Mouse (Mus musculus) hindbrain, embryonic 14.5 days (tissue): ENCODE data around the gene Apbb1. TPM values are rescaled to one million over a fixed set of nuclear protein-coding genes. Genes with fewer than 3 reads are reported as not detected.
A peak's percentile ranks its signal among the peaks of the same experiment; 100 is the strongest.

Experiments
- ATAC-seq: fragments of 200-750 bp; cut with Nextera tagmentation; 2 replicates; pipeline ENCODE4 v1.8.0; 2017; ENCODE audit warnings: moderate number of reproducible peaks, mild to moderate bottlenecking, moderate TSS enrichment, moderate library complexity; ENCODE audit not compliant: low FRiP score
- DNase-seq: peaks from one replicate; pipeline ENCODE4 v3.0.0-alpha.2; 2015; ENCODE audit warnings: low spot score
- H3K27ac ChIP-seq: fragments of 300-500 bp; sonication (generic); 2 replicates; pipeline ENCODE4 v1.5.1; 2014; ENCODE audit warnings: mild to moderate bottlenecking, moderate library complexity
- H3K27me3 ChIP-seq: fragments of 300-500 bp; sonication (generic); 2 replicates; pipeline ENCODE4 v1.6.1; 2014; ENCODE audit warnings: mild to moderate bottlenecking, low read length, mixed read lengths; ENCODE audit not compliant: control insufficient read depth, insufficient read depth
- H3K36me3 ChIP-seq: fragments of 300-500 bp; sonication (generic); replicated peaks from 2 replicates; pipeline ENCODE4 v1.6.1; 2014; ENCODE audit not compliant: control insufficient read depth, insufficient read depth
- H3K4me1 ChIP-seq: fragments of 300-500 bp; sonication (generic); replicated peaks from 2 replicates; pipeline ENCODE4 v1.6.1; 2014; ENCODE audit warnings: antibody characterized with exemption, low read length, mixed read lengths; ENCODE audit not compliant: control insufficient read depth, insufficient read depth
- H3K4me2 ChIP-seq: fragments of 300-500 bp; sonication (generic); replicated peaks from 2 replicates; pipeline ENCODE4 v1.6.1; 2014; ENCODE audit warnings: mild to moderate bottlenecking, moderate library complexity
- H3K4me3 ChIP-seq: fragments of 300-500 bp; sonication (generic); replicated peaks from 2 replicates; pipeline ENCODE4 v1.5.1; 2014; ENCODE audit warnings: mild to moderate bottlenecking, low read length
- H3K9ac ChIP-seq: fragments of 300-500 bp; sonication (generic); 2 replicates; pipeline ENCODE4 v1.6.1; 2014
- H3K9me3 ChIP-seq: fragments of 300-500 bp; sonication (generic); 2 replicates; pipeline ENCODE4 v1.6.1; 2016; ENCODE audit warnings: low read length; ENCODE audit not compliant: control insufficient read depth
- WGBS: fragments of 180-500 bp; shearing (Covaris S2); extraction: QIAGEN DNeasy Blood & Tissue Kit; methylation state at CpG from one replicate; pipeline ENCODE4 v1.1.7; 2014; 5-methylcytosine and 5-hydroxymethylcytosine counted together
- polyA plus RNA-seq: library from polyadenylated mRNA; unstranded; fragments of >200 nt; fragmentation: Nextera tagmentation; extraction: Ambion mirVana; gene quantifications from 2 replicates; pipeline ENCODE4 v1.2.1, GENCODE M21; 2014

Gene Apbb1
- polyA plus RNA-seq, 1 experiment from 2014 or later = 224 TPM

DNA sequence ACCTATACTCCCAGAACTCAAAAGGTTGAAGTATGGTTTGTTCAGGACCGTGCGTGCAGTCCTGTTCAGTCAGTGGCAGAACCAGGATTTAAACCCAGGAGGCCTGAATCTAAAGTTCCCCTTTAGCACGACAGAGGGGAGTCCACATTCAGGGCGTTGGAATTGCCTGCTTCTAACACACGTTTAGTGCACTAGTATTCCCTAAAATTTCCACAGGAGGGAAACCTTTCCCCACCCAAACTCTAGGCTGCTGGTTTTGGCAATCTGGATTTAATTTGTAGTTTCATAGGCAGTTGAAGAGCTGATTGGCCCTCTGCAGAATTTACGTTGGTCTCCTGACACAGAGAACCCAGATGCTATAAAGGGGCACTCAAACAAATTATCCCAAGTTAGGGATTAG, 32.4 kb downstream of the Apbb1 start:
- Histone ChIP-seq H3K4me1 (no peaks in the 10 kb centered on the region), H3K36me3 (no peaks in the 10 kb centered on the region), H3K9me3 (no peaks in the 10 kb centered on the region), H3K9ac (no peak overlapping the region), H3K4me3 (no peak overlapping the region), H3K27ac (no peak overlapping the region), H3K4me2 (no peak overlapping the region), H3K27me3 (no peaks in the 10 kb centered on the region)
- 53% methylated on average over 6 of the region's 6 CpGs for WGBS
- ATAC-seq = no peak
- peak; percentile 64 for DNase-seq

DNA sequence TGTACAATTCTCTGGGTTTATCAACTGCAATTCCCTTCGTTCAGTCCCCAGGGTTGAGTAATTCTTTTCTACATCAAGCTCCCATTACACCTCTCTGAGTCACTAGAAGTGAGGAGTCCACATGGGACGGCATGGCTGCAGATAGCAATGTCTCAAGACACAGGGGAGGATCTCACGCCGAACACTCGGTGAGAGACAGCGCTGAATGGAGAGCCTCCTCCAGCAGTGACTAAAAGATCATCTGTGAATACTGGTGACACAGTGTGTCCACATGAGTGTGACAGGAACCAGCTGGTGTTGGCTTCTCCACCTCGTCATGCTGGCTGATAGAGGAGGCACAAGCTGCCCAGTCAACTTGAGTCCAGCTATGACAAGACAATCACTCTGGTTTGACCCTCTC, 33.5 kb downstream of the Apbb1 start:
- Histone ChIP-seq H3K9me3 (no peaks in the 10 kb centered on the region), H3K4me3 (no peak overlapping the region), H3K27me3 (no peaks in the 10 kb centered on the region), H3K4me2 (no peak overlapping the region), H3K27ac (no peak overlapping the region), H3K4me1 (no peaks in the 10 kb centered on the region), H3K36me3 (no peaks in the 10 kb centered on the region), H3K9ac (no peak overlapping the region)
- WGBS = 90% methylated on average over 7 of the region's 7 CpGs
- DNase-seq (no peak), ATAC-seq (no peak)

GRCm38 (mm10) chr7:105545986-105546385, 35.5 kb downstream of the Apbb1 start:
- Histone ChIP-seq H3K4me2 (no peak overlapping the region), H3K27me3 (no peaks in the 10 kb centered on the region), H3K4me3 (no peak overlapping the region), H3K4me1 (no peaks in the 10 kb centered on the region), H3K27ac (no peak overlapping the region), H3K9me3 (no peaks in the 10 kb centered on the region), H3K36me3 (no peaks in the 10 kb centered on the region), H3K9ac (no peak overlapping the region)
- ATAC-seq = no peak
- no peak for DNase-seq
- 76% methylated on average over 8 of the region's 8 CpGs for WGBS

DNA sequence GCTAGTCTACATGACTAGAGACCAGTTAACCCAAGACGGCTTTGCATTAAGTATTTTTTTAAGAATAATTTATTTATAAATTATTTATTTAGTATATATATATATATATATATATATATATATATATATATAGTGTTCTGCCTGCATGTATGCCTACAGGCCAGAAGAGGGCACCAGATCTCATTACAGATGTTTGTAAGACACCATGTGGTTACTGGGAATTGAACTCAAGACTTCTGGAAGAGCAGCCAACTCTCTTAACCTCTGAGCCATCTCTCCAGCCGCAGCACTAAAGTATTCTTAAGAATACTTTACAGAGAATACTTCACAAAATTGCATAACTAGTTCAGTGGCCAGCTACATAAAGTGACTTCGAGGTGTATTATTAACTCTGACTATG, 47.3 kb downstream of the Apbb1 start:
- 85% methylated on average over 3 of the region's 3 CpGs for WGBS
- ATAC-seq = no peak

DNA sequence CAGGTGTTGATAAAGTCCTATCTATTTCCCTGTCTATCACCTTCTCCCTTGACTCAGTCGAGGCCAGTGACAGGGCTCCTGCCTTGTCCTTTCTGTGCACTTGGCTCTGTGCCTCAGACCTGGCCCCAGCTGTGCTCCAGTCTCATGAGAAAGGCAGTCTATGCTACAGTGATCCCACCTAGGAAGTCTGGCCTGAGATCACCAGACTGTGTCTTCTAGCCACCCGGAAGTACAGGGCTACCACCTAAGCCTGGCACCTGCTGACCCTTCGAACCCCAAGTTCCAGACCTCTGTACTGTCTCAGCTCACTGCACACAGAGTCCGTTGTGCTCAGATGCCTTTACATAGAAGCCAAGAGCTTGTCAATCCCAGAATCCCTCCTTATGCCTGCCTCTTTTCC, 53.4 kb downstream of the Apbb1 start:
- Histone ChIP-seq H3K4me2 (no peak overlapping the region), H3K9me3 (no peaks in the 10 kb centered on the region), H3K4me3 (no peak overlapping the region), H3K36me3 (no peaks in the 10 kb centered on the region), H3K4me1 (no peaks in the 10 kb centered on the region), H3K27me3 (no peaks in the 10 kb centered on the region), H3K9ac (no peak overlapping the region), H3K27ac (no peak overlapping the region)
- DNase-seq (no peak), ATAC-seq (0 out of 2 replicates have a peak, but pooled peaks have one; percentile 38)
- 79% methylated on average over 4 of the region's 4 CpGs for WGBS

More for the DNA sequence above, 47.3 kb downstream of the Apbb1 start:
- H3K27me3 ChIP-seq = no peaks in the 10 kb centered on the region
- no peak overlapping the region for H3K4me3 ChIP-seq
- H3K27ac ChIP-seq = no peak overlapping the region
- H3K9me3 ChIP-seq = no peaks in the 10 kb centered on the region
- no peak overlapping the region for H3K9ac ChIP-seq
- H3K4me1 ChIP-seq = no peaks in the 10 kb centered on the region
- DNase-seq = no peak
- H3K36me3 ChIP-seq = no peaks in the 10 kb centered on the region
- H3K4me2 ChIP-seq = no peak overlapping the region

GRCm38 (mm10) chr7:105527306-105527937, 54.0 kb downstream of the Apbb1 start:
- no peak overlapping the region for H3K4me2 ChIP-seq
- H3K36me3 ChIP-seq = no peaks in the 10 kb centered on the region
- H3K4me3 ChIP-seq = no peak overlapping the region
- H3K27me3 ChIP-seq = no peaks in the 10 kb centered on the region
- ATAC-seq = peak; percentile 79; the same call in 1 of the 2 replicates
- no peaks in the 10 kb centered on the region for H3K4me1 ChIP-seq
- no peaks in the 10 kb centered on the region for H3K9me3 ChIP-seq
- peak; percentile 68 for DNase-seq
- no peak overlapping the region for H3K27ac ChIP-seq
- 72% methylated on average over 1 of the region's 1 CpGs for WGBS
- H3K9ac ChIP-seq = no peak overlapping the region

DNA sequence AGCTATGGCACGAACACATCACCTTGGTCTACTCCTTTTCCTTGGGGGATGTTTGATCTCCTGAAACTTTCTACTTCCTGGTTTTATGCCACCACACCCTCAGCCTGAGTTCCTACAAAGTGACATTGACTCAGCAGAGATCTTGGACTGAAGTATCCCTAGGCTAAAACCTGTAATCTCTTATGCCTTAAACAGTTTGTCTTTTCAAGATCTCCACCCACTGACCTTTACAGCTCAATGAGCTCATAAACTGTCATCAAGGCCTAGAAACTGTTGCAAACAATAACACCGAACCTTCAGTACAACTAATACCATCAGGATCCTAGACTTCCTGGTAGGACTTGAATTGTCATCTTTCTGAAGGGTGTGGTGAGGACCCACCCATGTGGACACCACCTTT, 57.2 kb downstream of the Apbb1 start:
- H3K27me3 ChIP-seq = no peaks in the 10 kb centered on the region
- ATAC-seq (no peak), DNase-seq (no peak)
- no peak overlapping the region for H3K4me2 ChIP-seq
- WGBS = 78% methylated on average over 2 of the region's 2 CpGs
- no peaks in the 10 kb centered on the region for H3K9me3 ChIP-seq
- no peak overlapping the region for H3K27ac ChIP-seq
- no peak overlapping the region for H3K9ac ChIP-seq
- no peaks in the 10 kb centered on the region for H3K4me1 ChIP-seq
- no peak overlapping the region for H3K4me3 ChIP-seq
- H3K36me3 ChIP-seq = no peaks in the 10 kb centered on the region

- Histone ChIP-seq H3K9ac (no peak overlapping the region), H3K36me3 (no peaks in the 10 kb centered on the region), H3K4me1 (no peaks in the 10 kb centered on the region), H3K9me3 (no peaks in the 10 kb centered on the region), H3K27me3 (no peaks in the 10 kb centered on the region), H3K4me3 (no peak overlapping the region), H3K4me2 (no peak overlapping the region), H3K27ac (no peak overlapping the region)
- 45% methylated on average over 6 of the region's 6 CpGs for WGBS
- ATAC-seq (no peak), DNase-seq (no peak)
Observed at GRCm38 (mm10) chr7:105520201-105520600, 61.3 kb downstream of the Apbb1 start.

- Histone ChIP-seq H3K4me2 (no peak overlapping the region), H3K27ac (no peak overlapping the region), H3K36me3 (no peaks in the 10 kb centered on the region), H3K9ac (no peak overlapping the region), H3K4me3 (no peak overlapping the region), H3K4me1 (peaks cover 4% of the 10 kb centered on the region; the same call in 1 of the 2 replicates), H3K9me3 (no peaks in the 10 kb centered on the region), H3K27me3 (no peaks in the 10 kb centered on the region)
- no peak for ATAC-seq
- DNase-seq = no peak
- 84% methylated on average over 2 of the region's 2 CpGs for WGBS
Observed at GRCm38 (mm10) chr7:105519771-105520170, 61.7 kb downstream of the Apbb1 start.

DNA sequence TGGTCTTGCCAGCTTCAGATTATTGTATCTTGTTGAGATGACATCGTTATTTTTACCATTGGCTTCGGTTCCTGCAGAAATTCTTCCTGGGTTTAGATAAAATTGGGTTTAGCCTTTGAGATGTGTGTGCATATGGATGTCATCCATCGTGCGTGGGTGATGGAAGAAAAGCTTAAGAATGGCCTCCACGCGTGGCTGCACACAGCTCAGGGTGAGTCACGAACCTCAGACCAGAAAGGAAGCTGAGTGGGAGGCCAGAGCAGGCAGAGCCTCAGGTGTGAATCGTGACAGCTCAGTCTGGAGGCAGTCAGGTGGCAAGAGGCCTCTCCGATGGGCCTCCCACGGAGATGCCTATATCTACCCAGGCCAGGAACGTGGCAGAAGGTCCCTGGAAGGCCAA, 62.1 kb downstream of the Apbb1 start:
- Histone ChIP-seq H3K4me2 (no peak overlapping the region), H3K9me3 (no peaks in the 10 kb centered on the region), H3K27ac (no peak overlapping the region), H3K27me3 (no peaks in the 10 kb centered on the region), H3K36me3 (no peaks in the 10 kb centered on the region), H3K9ac (no peak overlapping the region), H3K4me1 (peaks cover 8% of the 10 kb centered on the region), H3K4me3 (no peak overlapping the region)
- DNase-seq = no peak
- ATAC-seq = no peak
- 75% methylated on average over 11 of the region's 11 CpGs for WGBS
